Mouse (Mus musculus): ENCODE measurements around the gene Tgfbr3.

Gene Tgfbr3

GRCm38 (mm10) chr5:107167872-107168300 lies 121.5 kb downstream of the Tgfbr3 start:
- peak; percentile 83 for DNase-seq

GRCm38 (mm10) chr5:107167373-107167772 lies 122.1 kb downstream of the Tgfbr3 start:
- no peak for DNase-seq

- no peak for DNase-seq
Measured at GRCm38 (mm10) chr5:107166659-107167370, 122.6 kb downstream of the Tgfbr3 start.

GRCm38 (mm10) chr5:107165734-107166133 lies 123.7 kb downstream of the Tgfbr3 start:
- no peak for DNase-seq

GRCm38 (mm10) chr5:107165271-107165670 lies 124.2 kb downstream of the Tgfbr3 start:
- no peak for DNase-seq

- DNase-seq: no peak
Measured at GRCm38 (mm10) chr5:107164856-107165255, 124.6 kb downstream of the Tgfbr3 start.

- no peak for DNase-seq
Measured at GRCm38 (mm10) chr5:107164146-107164545, 125.3 kb downstream of the Tgfbr3 start.

- no peak for DNase-seq
Measured at GRCm38 (mm10) chr5:107163336-107163735, 126.1 kb downstream of the Tgfbr3 start.

- DNase-seq: no peak
Measured at GRCm38 (mm10) chr5:107162812-107163211, 126.6 kb downstream of the Tgfbr3 start.

GRCm38 (mm10) chr5:107162319-107162718 lies 127.1 kb downstream of the Tgfbr3 start:
- no peak for DNase-seq

GRCm38 (mm10) chr5:107159914-107160890 lies 129.2 kb downstream of the Tgfbr3 start:
- no peak for DNase-seq

GRCm38 (mm10) chr5:107158531-107159178 lies 130.8 kb downstream of the Tgfbr3 start:
- no peak for DNase-seq

- no peak for DNase-seq
Measured at GRCm38 (mm10) chr5:107157384-107157783, 132.0 kb downstream of the Tgfbr3 start.

GRCm38 (mm10) chr5:107156096-107156495 lies 133.3 kb downstream of the Tgfbr3 start:
- no peak for DNase-seq

- no peak for DNase-seq
Measured at GRCm38 (mm10) chr5:107152989-107153388, 136.4 kb downstream of the Tgfbr3 start.

- no peak for DNase-seq
Measured at GRCm38 (mm10) chr5:107151320-107151719, 138.1 kb downstream of the Tgfbr3 start.

- no peak for DNase-seq
Measured at GRCm38 (mm10) chr5:107150555-107151312, 138.7 kb downstream of the Tgfbr3 start.

GRCm38 (mm10) chr5:107147951-107148766 lies 141.3 kb downstream of the Tgfbr3 start:
- peak; percentile 87 for DNase-seq

- DNase-seq: no peak
Measured at GRCm38 (mm10) chr5:107147413-107147812, 142.0 kb downstream of the Tgfbr3 start.

GRCm38 (mm10) chr5:107146111-107146616 lies 143.3 kb downstream of the Tgfbr3 start:
- no peak for DNase-seq

- DNase-seq: no peak
Measured at GRCm38 (mm10) chr5:107145125-107145524, 144.3 kb downstream of the Tgfbr3 start.

All from layer of hippocampus, adult 9-11 months (tissue).